In the genomic region with DNA sequence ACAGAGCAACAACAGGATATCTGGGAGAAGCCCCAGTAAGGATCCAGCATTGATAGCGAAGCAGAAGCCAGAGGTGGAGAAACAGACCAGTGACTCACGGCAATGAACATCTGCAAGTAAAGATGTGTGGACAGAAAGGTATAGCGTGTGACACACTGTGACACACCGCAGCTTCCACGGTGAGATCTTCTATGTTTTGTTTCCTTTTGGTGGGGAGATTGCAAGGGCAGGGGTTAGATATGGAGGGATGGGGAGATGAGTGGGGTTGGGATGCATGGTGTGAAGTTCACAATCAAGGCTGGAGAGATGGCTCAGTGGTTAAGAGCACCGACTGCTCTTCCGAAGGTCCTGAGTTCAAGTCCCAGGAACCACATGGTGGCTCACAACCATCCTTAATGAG, we compare ENCODE assay signal across 19 mouse cellular contexts.
"Had no signal": no experiment of that assay in that cellular context is flagged by ENCODE, and none has a peak within 500 bp of the region (broad histone marks: within the 10 kb centered on the region; RNA-seq: fewer than 3 reads in every experiment).

No protein-coding gene starts in this region.

- DNase-seq: liver, embryonic 13.5 days; retina, postnatal 1 day; right cerebral cortex, adult 18-20 months; right cerebral cortex, postnatal 25 days; right cerebral cortex, postnatal 4 days; spleen, adult 18-20 months; thymus, adult 18-20 months; thymus, postnatal 14 days; thymus, postnatal 36 days had no signal

- H3K4me1 ChIP-seq: midbrain, embryonic 13.5 days; midbrain, embryonic 15.5 days; neural tube, embryonic 12.5 days had no signal

- H3K9ac ChIP-seq: liver, embryonic 13.5 days; liver, embryonic 15.5 days; liver, postnatal 0 days; lung, embryonic 14.5 days; midbrain, embryonic 13.5 days; midbrain, embryonic 15.5 days; neural tube, embryonic 12.5 days had no signal

- ATAC-seq: midbrain, embryonic 13.5 days; midbrain, embryonic 15.5 days had no signal

- H3K4me3 ChIP-seq: liver, embryonic 13.5 days; liver, embryonic 15.5 days; megakaryocyte, embryonic 14.5 days; midbrain, embryonic 13.5 days; midbrain, embryonic 15.5 days; neural tube, embryonic 12.5 days had no signal

- H3K27me3 ChIP-seq: liver, embryonic 13.5 days; liver, embryonic 15.5 days; midbrain, embryonic 13.5 days; midbrain, embryonic 15.5 days; neural tube, embryonic 12.5 days had no signal

- H3K27ac ChIP-seq: liver, embryonic 13.5 days; liver, embryonic 15.5 days; macrophage; midbrain, embryonic 13.5 days; midbrain, embryonic 15.5 days; neural tube, embryonic 12.5 days had no signal

- H3K4me2 ChIP-seq: liver, embryonic 11.5 days; liver, embryonic 13.5 days; liver, embryonic 15.5 days; lung, embryonic 14.5 days; midbrain, embryonic 11.5 days; midbrain, embryonic 13.5 days; midbrain, embryonic 15.5 days; neural tube, embryonic 12.5 days had no signal

- H3K36me3 ChIP-seq: liver, embryonic 13.5 days; liver, embryonic 15.5 days; midbrain, embryonic 15.5 days had no signal

- H3K9me3 ChIP-seq: liver, embryonic 13.5 days; liver, embryonic 15.5 days; megakaryocyte, embryonic 14.5 days; midbrain, embryonic 13.5 days; midbrain, embryonic 15.5 days; neural tube, embryonic 12.5 days had no signal
